Mouse (Mus musculus): ENCODE data around the gene Mob2. TPM values are rescaled to one million over a fixed set of nuclear protein-coding genes. Genes with fewer than 3 reads are reported as not detected.

Mob2 gene
- total RNA-seq, 2 experiments from 2014 or later, result 45.2 to 58.8 TPM

Small RNAs within 50 kb of the gene (microRNA-seq; reads per million reads assigned to microRNA genes)
- gene Mir3104 (ENCODE audit: borderline number of aligned reads in 2 of 2), result 0 to 0.61 reads per million in 2 experiments

Other genes with a start within 250 kb of the Mob2 start
- gene Muc5b, start 222.0 kb downstream of the Mob2 start, total RNA-seq (2021), result not detected
- 10 to 100 TPM; 57.0 to 57.8 TPM for gene Tollip, start 142.6 kb downstream of the Mob2 start, total RNA-seq (2021)
- gene Brsk2, start 111.3 kb downstream of the Mob2 start, total RNA-seq (2021), result 1 to 10 TPM; 1.8 to 2.1 TPM
- gene Dusp8, start 34.8 kb upstream of the Mob2 start, total RNA-seq (2021), result 10 to 100 TPM in 1 of 2 experiments, 1 to 10 TPM in 1; 8.9 to 23.6 TPM
- not detected for gene Gm45618, start 59.7 kb upstream of the Mob2 start, total RNA-seq (2021)
- not detected for gene Gm39115, start 75.0 kb upstream of the Mob2 start, total RNA-seq (2021)
- gene Gm45337, start 83.5 kb upstream of the Mob2 start, total RNA-seq (2021), result not detected
- not detected for gene Gm29735, start 96.0 kb upstream of the Mob2 start, total RNA-seq (2021)
- gene Gm4553, start 104.7 kb upstream of the Mob2 start, total RNA-seq (2021), result not detected
- gene Krtap5-2, start 114.9 kb upstream of the Mob2 start, total RNA-seq (2021), result not detected
- gene Gm10153, start 129.3 kb upstream of the Mob2 start, total RNA-seq (2021), result not detected
- gene Krtap5-3, start 140.3 kb upstream of the Mob2 start, total RNA-seq (2021), result not detected
- not detected for gene Gm7579, start 150.8 kb upstream of the Mob2 start, total RNA-seq (2021)
- gene Krtap5-5, start 168.9 kb upstream of the Mob2 start, total RNA-seq (2021), result not detected
- gene Gm40460, start 180.0 kb upstream of the Mob2 start, total RNA-seq (2021), result not detected
- not detected for gene Gm2431, start 197.3 kb upstream of the Mob2 start, total RNA-seq (2021)
- gene Gm4559, start 213.3 kb upstream of the Mob2 start, total RNA-seq (2021), result not detected
- gene Krtap5-1, start 236.1 kb upstream of the Mob2 start, total RNA-seq (2021), result not detected
- gene Krtap5-4, start 242.5 kb upstream of the Mob2 start, total RNA-seq (2021), result not detected

All from adrenal gland, adult 18-20 months (tissue).